Mouse (Mus musculus) ES-E14 (cell line): ENCODE measurements around the gene Nat10. TPM values are rescaled to one million over a fixed set of nuclear protein-coding genes. Genes with fewer than 3 reads are reported as not detected.

Experiments
- DNase-seq: peaks from one replicate; pipeline ENCODE4 v3.0.0-alpha.2; 2013; ENCODE audit warnings: low read depth, low spot score
- H3K27ac ChIP-seq: 2 replicates; pipeline ENCODE4 v1.5.1; 2012; ENCODE audit warnings: low read depth, mild to moderate bottlenecking, low read length, moderate library complexity, mixed read lengths; ENCODE audit not compliant: poor library complexity, insufficient read depth, severe bottlenecking
- H3K36me3 ChIP-seq: 2 replicates; pipeline ENCODE4 v1.6.1; 2012; ENCODE audit warnings: mild to moderate bottlenecking, low read length, moderate library complexity, mixed read lengths; ENCODE audit not compliant: control insufficient read depth, poor library complexity, insufficient read depth, severe bottlenecking
- H3K4me1 ChIP-seq, 2 experiments: fragments of 150-350 bp in 1 of 2; sonication (generic) in 1 of 2; 2 replicates each; pipeline ENCODE4 v1.6.1; 2012; ENCODE audit warnings: low read length in 2 of 2, mild to moderate bottlenecking in 1 of 2, mixed read lengths in 1 of 2; ENCODE audit not compliant: control insufficient read depth in 2 of 2, insufficient read depth in 2 of 2, poor library complexity in 1 of 2
- H3K4me3 ChIP-seq, 2 experiments: fragments of 150-350 bp in 1 of 2; sonication (generic) in 1 of 2; 2 replicates each; pipeline ENCODE4 v1.5.1; 2012; ENCODE audit warnings: low read length in 2 of 2, low read depth in 1 of 2, mild to moderate bottlenecking in 1 of 2, mixed read lengths in 1 of 2; ENCODE audit not compliant: insufficient read depth in 1 of 2, poor library complexity in 1 of 2, severe bottlenecking in 1 of 2
- H3K9ac ChIP-seq: 2 replicates; pipeline ENCODE4 v1.6.1; 2012; ENCODE audit warnings: low read depth, mild to moderate bottlenecking, low read length, mixed read lengths; ENCODE audit not compliant: poor library complexity, insufficient read depth, severe bottlenecking
- H3K9me3 ChIP-seq: fragments of 150-350 bp; sonication (generic); 2 replicates; pipeline ENCODE4 v1.6.1; 2012; ENCODE audit warnings: low read depth, mild to moderate bottlenecking, low read length; ENCODE audit not compliant: control insufficient read depth, insufficient read depth
- CHD2 ChIP-seq: IDR thresholded peaks from 2 replicates; pipeline ENCODE4 v1.6.1; 2014; ENCODE audit warnings: mild to moderate bottlenecking, low read depth, low read length, inconsistent platforms
- HCFC1 ChIP-seq: IDR thresholded peaks from 2 replicates; pipeline ENCODE4 v1.6.1; 2012; ENCODE audit warnings: low read length, inconsistent platforms, borderline replicate concordance; ENCODE audit not compliant: insufficient read depth
- MAFK ChIP-seq: IDR thresholded peaks from 2 replicates; pipeline ENCODE4 v1.6.1; 2014; ENCODE audit warnings: mild to moderate bottlenecking, low read depth, low read length, inconsistent platforms; ENCODE audit not compliant: insufficient read depth
- ZC3H11A ChIP-seq: IDR thresholded peaks from 2 replicates; pipeline ENCODE4 v1.6.1; 2012; ENCODE audit warnings: low read depth, mild to moderate bottlenecking, inconsistent platforms, low read length, borderline replicate concordance
- ZNF384 ChIP-seq: IDR thresholded peaks from 2 replicates; pipeline ENCODE4 v1.6.1; 2012; ENCODE audit warnings: low read depth, low read length, inconsistent platforms
- in situ Hi-C, 2 experiments: fragments of 600-800 bp; cut with MboI; formaldehyde crosslinking; loops; one replicate each; pipeline ENCODE4 v1.15.1; 2025; ENCODE audit warnings: low sequenced_read_pairs in 2 of 2, inconsistent platforms in 1 of 2; ENCODE audit not compliant: unreplicated experiment in 2 of 2
- total RNA-seq: library from RNA; depleted of rRNA; stranded (reverse); fragments of 300-350 nt; gene quantifications from 2 replicates; pipeline ENCODE4 v1.2.3, GENCODE M21; 2012

Gene Nat10
- total RNA-seq, 1 experiment, result 77.0 TPM

- Histone ChIP-seq H3K4me1 (0 out of 4 replicates have a peak, but pooled peaks cover 0 to 2% of the 10 kb centered on the region in 2 experiments), H3K9me3 (no peaks in the 10 kb centered on the region), H3K4me3 (no peak overlapping the region), H3K27ac (no peak overlapping the region), H3K9ac (no peak overlapping the region), H3K36me3 (no peaks in the 10 kb centered on the region)
- TF ChIP-seq ZC3H11A, result no peak
- TF ChIP-seq MAFK, result no peak
- no peak for TF ChIP-seq CHD2
- TF ChIP-seq HCFC1, result no peak
- TF ChIP-seq ZNF384, result no peak
- in situ Hi-C loops, result no loop called here
- no peak for DNase-seq
Observed at GRCm38 (mm10) chr2:103678433-103678832, 82.6 kb downstream of the Nat10 start.

GRCm38 (mm10) chr2:103677614-103678369 is 83.3 kb downstream of the Nat10 start:
- TF ChIP-seq MAFK (no peak), HCFC1 (no peak), ZC3H11A (no peak), ZNF384 (no peak), CHD2 (no peak)
- no peak for DNase-seq
- no peak overlapping the region for H3K9ac ChIP-seq
- no peak overlapping the region for H3K4me3 ChIP-seq
- in situ Hi-C loops, result no loop called here
- H3K4me1 ChIP-seq, result 0 out of 4 replicates have a peak, but pooled peaks cover 0 to 2% of the 10 kb centered on the region in 2 experiments
- H3K36me3 ChIP-seq, result no peaks in the 10 kb centered on the region
- no peak overlapping the region for H3K27ac ChIP-seq
- H3K9me3 ChIP-seq, result no peaks in the 10 kb centered on the region

GRCm38 (mm10) chr2:103676808-103677207 is 84.3 kb downstream of the Nat10 start:
- in situ Hi-C loops, result no loop called here
- no peaks in the 10 kb centered on the region for H3K4me1 ChIP-seq
- TF ChIP-seq CHD2 (no peak), MAFK (no peak), ZNF384 (no peak), ZC3H11A (no peak), HCFC1 (no peak)
- DNase-seq, result no peak
- no peaks in the 10 kb centered on the region for H3K9me3 ChIP-seq
- H3K4me3 ChIP-seq, result no peak overlapping the region
- H3K27ac ChIP-seq, result no peak overlapping the region
- H3K36me3 ChIP-seq, result no peaks in the 10 kb centered on the region
- no peak overlapping the region for H3K9ac ChIP-seq

GRCm38 (mm10) chr2:103675391-103675790 is 85.7 kb downstream of the Nat10 start:
- no peaks in the 10 kb centered on the region for H3K9me3 ChIP-seq
- TF ChIP-seq MAFK, result no peak
- TF ChIP-seq ZC3H11A, result no peak
- TF ChIP-seq ZNF384, result no peak
- TF ChIP-seq HCFC1, result no peak
- no peak for TF ChIP-seq CHD2
- no peak overlapping the region for H3K4me3 ChIP-seq
- H3K27ac ChIP-seq, result no peak overlapping the region
- no peak for DNase-seq
- in situ Hi-C loops, result no loop called here
- H3K9ac ChIP-seq, result no peak overlapping the region
- H3K36me3 ChIP-seq, result no peaks in the 10 kb centered on the region
- H3K4me1 ChIP-seq, result no peaks in the 10 kb centered on the region
